Mouse (Mus musculus) intestine, postnatal 0 days (tissue): ENCODE measurements around the gene Xbp1. TPM values are rescaled to one million over a fixed set of nuclear protein-coding genes. Genes with fewer than 3 reads are reported as not detected.

Source experiments
- ATAC-seq: fragments of 200-750 bp; cut with Nextera tagmentation; 2 replicates; pipeline ENCODE4 v1.8.0; 2017; ENCODE audit warnings: mild to moderate bottlenecking, moderate TSS enrichment, moderate library complexity
- H3K27ac ChIP-seq: fragments of 300-500 bp; sonication (generic); 2 replicates; pipeline ENCODE4 v1.5.1; 2014; ENCODE audit warnings: mild to moderate bottlenecking, low read depth, low read length, moderate library complexity
- H3K27me3 ChIP-seq: fragments of 300-500 bp; sonication (generic); replicated peaks from 2 replicates; pipeline ENCODE4 v1.6.1; 2014; ENCODE audit warnings: low read length, mixed read lengths; ENCODE audit not compliant: control insufficient read depth, insufficient read depth
- H3K36me3 ChIP-seq: fragments of 300-500 bp; sonication (generic); 2 replicates; pipeline ENCODE4 v1.6.1; 2014; ENCODE audit warnings: mild to moderate bottlenecking, moderate library complexity; ENCODE audit not compliant: control insufficient read depth, insufficient read depth
- H3K4me1 ChIP-seq: fragments of 300-500 bp; sonication (generic); replicated peaks from 2 replicates; pipeline ENCODE4 v1.6.1; 2014; ENCODE audit warnings: antibody characterized with exemption, low read length, mixed read lengths; ENCODE audit not compliant: control insufficient read depth, insufficient read depth
- H3K4me2 ChIP-seq: fragments of 300-500 bp; sonication (generic); replicated peaks from 2 replicates; pipeline ENCODE4 v1.6.1; 2014; ENCODE audit warnings: low read depth, mild to moderate bottlenecking, moderate library complexity
- H3K4me3 ChIP-seq: fragments of 300-500 bp; sonication (generic); 2 replicates; pipeline ENCODE4 v1.5.1; 2014; ENCODE audit warnings: low read depth, low read length
- H3K9ac ChIP-seq: fragments of 300-500 bp; sonication (generic); 2 replicates; pipeline ENCODE4 v1.6.1; 2014; ENCODE audit warnings: mild to moderate bottlenecking, low read depth, low read length
- H3K9me3 ChIP-seq: fragments of 300-500 bp; sonication (generic); 2 replicates; pipeline ENCODE4 v1.6.1; 2016; ENCODE audit warnings: mixed run types; ENCODE audit not compliant: control insufficient read depth
- CTCF ChIP-seq: sonication (generic); IDR thresholded peaks from 2 replicates; pipeline ENCODE4 v1.5.1; 2016; ENCODE audit warnings: low read depth, mild to moderate bottlenecking, control low read depth, antibody characterized with exemption, moderate library complexity
- WGBS: fragments of 180-500 bp; shearing (Covaris S2); extraction: QIAGEN DNeasy Blood & Tissue Kit; methylation state at CpG from one replicate; pipeline ENCODE4 v1.1.7; 2014; 5-methylcytosine and 5-hydroxymethylcytosine counted together
- polyA plus RNA-seq: library from polyadenylated mRNA; unstranded; fragments of >200 nt; fragmentation: Nextera tagmentation; extraction: Ambion mirVana; gene quantifications from 2 replicates; pipeline ENCODE4 v1.2.1, GENCODE M21; 2015

Xbp1 gene
- polyA plus RNA-seq, 1 experiment from 2014 or later, result 150 TPM

DNA sequence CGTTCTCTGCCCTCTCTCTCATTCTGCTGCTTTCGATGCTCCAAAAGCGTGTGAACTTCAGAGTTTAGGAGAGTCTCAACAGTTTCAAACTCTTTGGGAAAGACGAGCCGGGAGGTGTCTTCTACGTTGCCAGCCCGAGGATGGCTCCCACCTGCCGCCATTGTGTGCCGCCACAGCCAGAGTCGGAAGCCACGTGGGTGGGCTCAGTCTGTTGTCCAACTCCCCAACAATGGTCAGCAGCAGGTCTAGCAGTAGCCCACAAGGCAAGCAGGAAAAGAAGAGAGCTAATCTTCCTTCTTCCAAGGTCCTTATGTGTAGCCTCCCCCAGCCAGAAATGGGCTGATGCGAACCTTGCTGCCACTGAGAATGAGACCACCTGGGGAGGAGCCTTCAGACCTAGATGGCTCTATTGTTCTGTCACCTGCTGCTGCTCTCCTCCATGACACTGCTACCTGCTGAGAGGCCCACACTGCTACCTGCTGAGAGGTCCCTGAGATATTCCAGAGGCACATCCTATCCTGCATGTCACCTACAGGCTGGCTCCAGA is 25.1 kb upstream of the Xbp1 start:
- Histone ChIP-seq H3K4me2 (no peak overlapping the region), H3K27ac (no peak overlapping the region), H3K9me3 (no peaks in the 10 kb centered on the region), H3K4me1 (0 out of 2 replicates have a peak, but pooled peaks cover 3% of the 10 kb centered on the region), H3K4me3 (no peak overlapping the region), H3K36me3 (no peaks in the 10 kb centered on the region), H3K27me3 (no peaks in the 10 kb centered on the region), H3K9ac (no peak overlapping the region)
- WGBS, result 81% methylated on average over 12 of the region's 12 CpGs
- no peak for ATAC-seq
- no peak for TF ChIP-seq CTCF

DNA sequence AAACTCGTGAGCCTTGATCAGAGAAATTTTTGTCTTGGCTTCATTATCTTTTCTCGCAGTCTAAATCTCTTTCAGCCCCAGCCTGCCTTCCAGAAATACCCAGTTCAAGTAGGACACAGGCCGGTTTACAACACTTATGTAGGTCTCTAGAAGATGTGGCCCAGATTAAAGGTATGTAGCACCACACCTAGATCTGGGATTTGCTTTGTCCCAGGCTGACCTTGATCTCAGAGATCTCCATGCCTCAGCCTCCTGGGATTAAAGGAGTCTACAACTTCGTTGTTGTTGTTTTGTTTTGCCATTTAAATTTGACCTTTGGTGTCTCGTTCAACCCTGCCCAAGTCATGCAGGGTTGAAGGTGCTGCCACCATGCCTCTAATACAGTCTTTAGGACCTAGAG is 24.6 kb upstream of the Xbp1 start:
- Histone ChIP-seq H3K36me3 (no peaks in the 10 kb centered on the region), H3K4me2 (no peak overlapping the region), H3K27ac (no peak overlapping the region), H3K27me3 (no peaks in the 10 kb centered on the region), H3K9ac (no peak overlapping the region), H3K4me3 (no peak overlapping the region), H3K9me3 (no peaks in the 10 kb centered on the region), H3K4me1 (0 out of 2 replicates have a peak, but pooled peaks cover 3% of the 10 kb centered on the region)
- 94% methylated on average over 5 of the region's 5 CpGs for WGBS
- TF ChIP-seq CTCF, result no peak
- ATAC-seq, result no peak

GRCm38 (mm10) chr11:5496559-5497248 is 23.8 kb upstream of the Xbp1 start:
- no peaks in the 10 kb centered on the region for H3K27me3 ChIP-seq
- TF ChIP-seq CTCF, result peak; percentile 42
- no peak for ATAC-seq
- WGBS, result 94% methylated on average over 13 of the region's 13 CpGs
- H3K4me1 ChIP-seq, result 0 out of 2 replicates have a peak, but pooled peaks cover 3% of the 10 kb centered on the region
- no peaks in the 10 kb centered on the region for H3K36me3 ChIP-seq
- H3K9ac ChIP-seq, result no peak overlapping the region
- H3K27ac ChIP-seq, result no peak overlapping the region
- H3K4me3 ChIP-seq, result no peak overlapping the region
- H3K4me2 ChIP-seq, result no peak overlapping the region
- no peaks in the 10 kb centered on the region for H3K9me3 ChIP-seq

- no peaks in the 10 kb centered on the region for H3K9me3 ChIP-seq
- no peaks in the 10 kb centered on the region for H3K36me3 ChIP-seq
- H3K9ac ChIP-seq, result no peak overlapping the region
- no peak overlapping the region for H3K4me2 ChIP-seq
- 52% methylated on average over 9 of the region's 9 CpGs for WGBS
- no peak for ATAC-seq
- peak overlapping the region; percentile 67 for H3K27ac ChIP-seq
- no peak overlapping the region for H3K4me3 ChIP-seq
- TF ChIP-seq CTCF, result no peak
- 0 out of 2 replicates have a peak, but pooled peaks cover 6% of the 10 kb centered on the region for H3K4me1 ChIP-seq
- H3K27me3 ChIP-seq, result no peaks in the 10 kb centered on the region
Observed at GRCm38 (mm10) chr11:5498422-5498821, 22.0 kb upstream of the Xbp1 start.

- WGBS, result 36% methylated on average over 13 of the region's 13 CpGs
Observed at GRCm38 (mm10) chr11:5498931-5499661, 21.4 kb upstream of the Xbp1 start.

GRCm38 (mm10) chr11:5499961-5500644 is 20.4 kb upstream of the Xbp1 start:
- no peak for ATAC-seq
- Histone ChIP-seq H3K4me2 (no peak overlapping the region), H3K9me3 (no peaks in the 10 kb centered on the region), H3K27me3 (no peaks in the 10 kb centered on the region), H3K4me3 (no peak overlapping the region), H3K4me1 (0 out of 2 replicates have a peak, but pooled peaks cover 6% of the 10 kb centered on the region), H3K9ac (no peak overlapping the region), H3K36me3 (no peaks in the 10 kb centered on the region), H3K27ac (peak overlapping the region; percentile 67; the same call in 1 of the 2 replicates)
- TF ChIP-seq CTCF, result no peak
- WGBS, result 69% methylated on average over 11 of the region's 11 CpGs

More at GRCm38 (mm10) chr11:5498931-5499661, 21.4 kb upstream of the Xbp1 start:
- Histone ChIP-seq H3K9ac (no peak overlapping the region), H3K27me3 (no peaks in the 10 kb centered on the region), H3K27ac (peak overlapping the region; percentile 67), H3K4me1 (0 out of 2 replicates have a peak, but pooled peaks cover 6% of the 10 kb centered on the region), H3K4me2 (no peak overlapping the region), H3K36me3 (no peaks in the 10 kb centered on the region), H3K4me3 (no peak overlapping the region), H3K9me3 (no peaks in the 10 kb centered on the region)
- peak; percentile 84 for ATAC-seq
- no peak for TF ChIP-seq CTCF
